Mouse (Mus musculus): ENCODE results near the gene Gm9817.
A peak's percentile ranks its signal among the peaks of the same experiment; 100 is the strongest.

The Gm9817 gene

DNA sequence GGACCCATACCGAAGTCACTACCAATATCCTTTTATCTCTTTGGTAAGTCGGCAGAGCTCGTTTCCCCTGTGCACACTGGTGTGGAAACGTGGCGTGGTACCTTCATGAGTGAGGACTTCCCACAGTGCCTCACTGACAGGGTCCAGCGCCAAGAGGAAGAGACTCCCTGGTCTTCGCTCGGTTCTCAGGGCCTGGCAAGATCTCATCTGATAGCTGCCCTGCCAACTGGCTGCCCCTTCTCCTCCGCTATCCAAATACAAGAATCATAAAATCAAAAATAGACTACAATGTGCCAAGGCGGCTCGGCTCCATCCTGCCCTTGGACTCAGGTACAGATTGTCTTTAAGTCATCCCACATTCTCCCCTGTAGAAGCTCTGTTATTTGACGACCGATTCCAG is 11.4 kb downstream of the Gm9817 start:
- DNase-seq (ENCODE audit: low spot score) = no peak

DNA sequence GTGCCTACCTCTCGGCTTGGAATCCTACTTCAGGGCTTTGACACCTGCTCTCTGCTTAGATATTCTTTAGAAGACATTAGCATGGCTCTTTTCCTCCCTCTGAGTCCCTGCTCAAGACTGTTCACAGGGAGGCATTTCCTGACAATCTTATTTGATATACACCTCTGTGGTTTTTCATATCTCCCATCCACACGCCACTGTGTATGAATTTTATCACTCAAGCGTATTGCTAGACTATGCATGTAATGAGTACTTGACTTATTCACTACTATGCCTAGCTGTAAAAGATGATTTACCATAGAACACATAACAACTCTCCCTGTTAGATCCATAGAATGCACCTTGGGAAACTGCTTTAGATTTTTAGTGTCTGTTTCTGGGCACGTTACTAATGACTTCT is 14.3 kb downstream of the Gm9817 start:
- DNase-seq (ENCODE audit: low spot score) = no peak

DNA sequence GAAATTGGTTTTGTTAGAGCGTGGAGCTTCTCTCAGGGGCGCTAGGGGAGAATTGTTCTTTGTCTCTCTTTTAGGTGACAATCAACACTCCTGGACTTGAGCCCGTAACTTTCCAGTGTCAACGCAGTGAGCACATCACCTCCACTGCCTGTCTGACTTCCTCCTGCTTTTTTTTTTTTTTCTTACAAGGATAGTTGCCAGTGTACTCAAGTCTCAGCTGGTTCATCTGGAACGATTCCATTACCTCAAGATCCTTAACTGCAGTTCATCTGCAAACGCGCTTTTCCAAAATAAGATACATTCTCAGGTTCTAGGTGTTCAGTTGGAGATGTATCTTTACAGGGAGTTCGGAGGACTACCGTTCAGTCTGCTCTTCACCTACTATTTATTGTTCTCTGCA is 16.5 kb downstream of the Gm9817 start:
- DNase-seq (ENCODE audit: low spot score) = peak; percentile 21

DNA sequence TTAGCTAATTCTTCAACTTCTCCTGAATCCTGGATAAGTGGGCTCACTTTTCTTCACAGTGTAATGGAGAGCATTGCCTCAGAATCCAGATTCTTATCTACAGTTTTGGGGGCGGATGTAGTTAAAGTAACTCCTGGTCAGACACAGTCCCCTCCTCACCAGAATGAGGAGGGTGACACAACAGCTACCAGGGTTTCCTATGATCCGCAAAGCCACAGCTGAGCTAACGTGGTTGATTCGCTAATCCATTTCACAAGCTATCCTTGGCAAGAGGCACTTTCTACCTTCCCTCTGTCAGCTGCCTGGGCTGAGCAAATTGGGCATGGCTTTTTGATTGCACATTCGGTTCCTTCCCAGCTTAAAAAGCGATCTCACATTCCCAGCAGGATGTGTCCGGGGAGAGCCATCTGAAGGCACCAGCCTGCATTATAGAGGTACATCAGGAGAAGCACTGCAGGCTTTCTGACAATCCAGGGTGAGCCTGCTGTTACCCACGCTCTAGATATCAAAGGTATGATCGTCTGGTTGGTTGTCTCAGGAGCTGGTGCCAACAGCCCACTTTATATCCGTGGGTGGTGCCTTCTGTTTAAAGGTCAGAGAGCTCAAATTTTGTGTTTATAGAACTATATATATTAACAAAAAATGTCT is 21.2 kb downstream of the Gm9817 start:
- no peak for DNase-seq (ENCODE audit: low spot score)

DNA sequence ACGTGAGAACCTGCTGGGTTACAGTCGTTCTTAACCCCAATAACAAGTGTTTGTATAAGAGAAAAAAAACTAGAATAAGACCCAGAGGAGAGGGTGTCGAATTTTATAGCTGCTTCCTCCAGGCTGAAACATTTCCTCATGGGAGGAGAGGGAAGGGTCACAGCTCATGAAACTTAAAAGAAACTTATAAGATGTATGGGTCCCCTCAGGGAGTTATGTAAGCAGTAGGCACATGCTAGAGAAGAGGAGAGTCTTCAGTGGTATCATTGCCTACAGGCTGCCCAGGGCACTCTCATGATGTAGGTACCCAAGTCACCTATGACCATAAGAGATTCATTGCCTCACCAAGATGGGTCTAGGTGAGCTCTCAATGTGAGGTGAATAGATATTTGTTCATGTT is 28.0 kb downstream of the Gm9817 start:
- no peak for DNase-seq (ENCODE audit: low spot score)

DNA sequence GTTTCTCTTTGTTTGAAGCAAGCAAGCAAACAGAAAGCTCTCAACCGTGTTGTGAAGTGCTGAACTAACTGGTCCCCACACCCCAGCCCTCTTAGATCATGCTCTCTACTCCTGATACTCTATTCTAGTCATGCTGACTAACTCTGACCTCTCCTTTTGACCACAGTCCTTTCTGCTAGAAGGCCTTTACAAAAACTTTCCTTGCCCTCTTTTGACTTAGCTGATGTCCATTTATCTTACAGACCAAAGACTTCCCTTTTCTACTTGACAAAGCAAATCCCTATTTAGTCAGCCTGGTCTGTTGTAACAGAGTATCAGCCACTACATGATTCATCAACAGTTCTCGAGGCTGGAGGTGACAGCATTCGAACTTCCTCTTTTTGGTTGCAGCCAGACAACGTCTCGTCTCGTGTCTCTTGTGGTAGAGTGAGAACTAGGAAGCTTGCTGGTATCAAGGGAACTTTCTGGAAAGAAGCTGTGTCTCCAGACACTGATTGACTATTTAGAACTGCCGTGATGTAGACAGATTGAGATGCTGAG is 30.4 kb downstream of the Gm9817 start:
- no peak for DNase-seq (ENCODE audit: low spot score)

DNA sequence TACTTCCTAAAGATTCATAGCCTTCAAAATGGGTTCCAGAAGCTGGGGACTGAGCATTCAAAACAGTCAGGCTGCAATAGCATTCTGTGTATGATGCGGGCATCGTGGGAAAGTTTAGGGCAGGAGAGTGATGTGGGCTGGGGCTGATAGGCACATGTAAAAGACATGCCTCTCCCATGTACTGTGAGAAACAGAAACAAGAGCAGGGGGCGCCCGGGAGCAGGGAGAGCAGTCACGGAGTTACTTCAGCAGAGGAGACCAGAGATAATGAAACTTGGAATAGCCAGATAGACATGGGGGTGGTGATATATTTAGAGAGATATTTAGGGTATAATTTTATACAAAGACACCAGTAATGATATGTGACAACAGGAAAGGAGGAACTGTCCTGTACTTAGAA is 39.9 kb downstream of the Gm9817 start:
- DNase-seq (ENCODE audit: low spot score) = no peak

DNA sequence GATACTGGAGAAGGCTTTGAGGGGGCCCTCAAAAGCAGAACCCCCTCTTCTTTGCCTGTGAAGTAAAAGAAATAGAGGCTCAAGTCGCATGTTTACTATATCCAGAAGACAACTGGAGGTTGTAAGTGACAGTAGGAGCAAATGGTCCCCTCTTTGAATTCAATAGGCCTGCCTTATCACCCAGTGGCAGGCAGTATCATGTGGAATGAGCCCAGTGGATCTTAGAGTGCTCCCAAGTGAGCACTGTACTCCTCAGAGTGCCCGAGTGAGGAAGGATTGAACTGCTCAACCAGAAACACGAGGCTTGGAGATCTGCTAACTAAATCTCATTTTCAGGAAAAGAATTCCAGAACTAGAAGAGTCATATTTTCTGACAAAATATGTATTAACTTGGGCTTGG is 40.3 kb downstream of the Gm9817 start:
- DNase-seq (ENCODE audit: low spot score) = no peak
